Mouse (Mus musculus): ENCODE measurements around the gene Zc3hc1. TPM values are rescaled to one million over a fixed set of nuclear protein-coding genes. Genes with fewer than 3 reads are reported as not detected.

Gene Zc3hc1
- polyA plus RNA-seq, 1 experiment from 2014 or later: 84.6 TPM

- H3K27ac ChIP-seq (replicated peaks): no peak overlapping the region
- no peaks in the 10 kb centered on the region for H3K27me3 ChIP-seq (replicated peaks; ENCODE audit: low read depth, poor library complexity, severe bottlenecking)
- DNase-seq (ENCODE audit: low spot score): no peak
- no peak overlapping the region for H3K4me3 ChIP-seq
- WGBS: 78% methylated on average over 12 of the region's 12 CpGs
- no peaks in the 10 kb centered on the region for H3K4me1 ChIP-seq
- H3K36me3 ChIP-seq (replicated peaks): peaks cover 25% of the 10 kb centered on the region
- no peaks in the 10 kb centered on the region for H3K9me3 ChIP-seq
These were observed 30.9 kb downstream of the Zc3hc1 start for GRCm38 (mm10) chr6:30359762-30360509.

- Histone ChIP-seq H3K27ac (replicated peaks) (no peak overlapping the region), H3K4me3 (no peak overlapping the region), H3K27me3 (replicated peaks; ENCODE audit: low read depth, poor library complexity, severe bottlenecking) (no peaks in the 10 kb centered on the region), H3K36me3 (replicated peaks) (peaks cover 4% of the 10 kb centered on the region), H3K4me1 (peaks cover 13% of the 10 kb centered on the region), H3K9me3 (no peaks in the 10 kb centered on the region)
- WGBS: 20% methylated on average over 9 of the region's 9 CpGs
- DNase-seq (ENCODE audit: low spot score): peak; percentile 82
These were observed 33.2 kb downstream of the Zc3hc1 start for GRCm38 (mm10) chr6:30357561-30358177.

GRCm38 (mm10) chr6:30356680-30357079 lies 34.1 kb downstream of the Zc3hc1 start:
- no peak overlapping the region for H3K4me3 ChIP-seq
- WGBS: 88% methylated on average over 12 of the region's 12 CpGs
- H3K27ac ChIP-seq (replicated peaks): no peak overlapping the region
- DNase-seq (ENCODE audit: low spot score): no peak
- no peaks in the 10 kb centered on the region for H3K27me3 ChIP-seq (replicated peaks; ENCODE audit: low read depth, poor library complexity, severe bottlenecking)
- H3K36me3 ChIP-seq (replicated peaks): peaks cover under 1% of the 10 kb centered on the region
- peaks cover 16% of the 10 kb centered on the region for H3K4me1 ChIP-seq
- H3K9me3 ChIP-seq: no peaks in the 10 kb centered on the region

GRCm38 (mm10) chr6:30356161-30356560 lies 34.7 kb downstream of the Zc3hc1 start:
- whole genome bisulfite sequencing: 88% methylated on average over 5 of the region's 5 CpGs
- H3K27me3 ChIP-seq (replicated peaks; ENCODE audit: low read depth, poor library complexity, severe bottlenecking): no peaks in the 10 kb centered on the region

GRCm38 (mm10) chr6:30355701-30356100 lies 35.1 kb downstream of the Zc3hc1 start:
- Histone ChIP-seq H3K27me3 (replicated peaks; ENCODE audit: low read depth, poor library complexity, severe bottlenecking) (no peaks in the 10 kb centered on the region), H3K4me3 (no peak overlapping the region), H3K4me1 (peaks cover 16% of the 10 kb centered on the region), H3K9me3 (no peaks in the 10 kb centered on the region), H3K36me3 (replicated peaks) (no peaks in the 10 kb centered on the region), H3K27ac (replicated peaks) (no peak overlapping the region)
- DNase-seq (ENCODE audit: low spot score): no peak
- WGBS: 82% methylated on average over 8 of the region's 8 CpGs

More at GRCm38 (mm10) chr6:30356161-30356560, 34.7 kb downstream of the Zc3hc1 start:
- Histone ChIP-seq H3K4me1 (peaks cover 16% of the 10 kb centered on the region), H3K4me3 (no peak overlapping the region), H3K9me3 (no peaks in the 10 kb centered on the region), H3K27ac (replicated peaks) (no peak overlapping the region), H3K36me3 (replicated peaks) (no peaks in the 10 kb centered on the region)
- no peak for DNase-seq (ENCODE audit: low spot score)

- peaks cover 16% of the 10 kb centered on the region for H3K4me1 ChIP-seq
- no peaks in the 10 kb centered on the region for H3K9me3 ChIP-seq
- no peak overlapping the region for H3K27ac ChIP-seq (replicated peaks)
- H3K4me3 ChIP-seq: no peak overlapping the region
- H3K36me3 ChIP-seq (replicated peaks): no peaks in the 10 kb centered on the region
- WGBS: 55% methylated on average over 5 of the region's 5 CpGs
- DNase-seq (ENCODE audit: low spot score): no peak
- no peaks in the 10 kb centered on the region for H3K27me3 ChIP-seq (replicated peaks; ENCODE audit: low read depth, poor library complexity, severe bottlenecking)
These were observed 36.1 kb downstream of the Zc3hc1 start for GRCm38 (mm10) chr6:30354760-30355159.

- WGBS: 71% methylated on average over 8 of the region's 8 CpGs
These were observed 37.2 kb downstream of the Zc3hc1 start for GRCm38 (mm10) chr6:30353661-30354060.

GRCm38 (mm10) chr6:30352762-30353161 lies 38.1 kb downstream of the Zc3hc1 start:
- Histone ChIP-seq H3K4me3 (no peak overlapping the region), H3K27me3 (replicated peaks; ENCODE audit: low read depth, poor library complexity, severe bottlenecking) (no peaks in the 10 kb centered on the region), H3K36me3 (replicated peaks) (no peaks in the 10 kb centered on the region), H3K27ac (replicated peaks) (no peak overlapping the region), H3K9me3 (no peaks in the 10 kb centered on the region), H3K4me1 (peaks cover 16% of the 10 kb centered on the region)
- 46% methylated on average over 8 of the region's 8 CpGs for WGBS
- DNase-seq (ENCODE audit: low spot score): no peak

More at GRCm38 (mm10) chr6:30353661-30354060, 37.2 kb downstream of the Zc3hc1 start:
- Histone ChIP-seq H3K4me3 (no peak overlapping the region), H3K36me3 (replicated peaks) (no peaks in the 10 kb centered on the region), H3K27me3 (replicated peaks; ENCODE audit: low read depth, poor library complexity, severe bottlenecking) (no peaks in the 10 kb centered on the region), H3K27ac (replicated peaks) (no peak overlapping the region; the same call in 1 of the 2 replicates), H3K9me3 (no peaks in the 10 kb centered on the region), H3K4me1 (peaks cover 16% of the 10 kb centered on the region)
- no peak for DNase-seq (ENCODE audit: low spot score)

GRCm38 (mm10) chr6:30351290-30351689 lies 39.5 kb downstream of the Zc3hc1 start:
- H3K27me3 ChIP-seq (replicated peaks; ENCODE audit: low read depth, poor library complexity, severe bottlenecking): no peaks in the 10 kb centered on the region
- H3K36me3 ChIP-seq (replicated peaks): no peaks in the 10 kb centered on the region
- DNase-seq (ENCODE audit: low spot score): no peak
- H3K4me1 ChIP-seq: peaks cover 16% of the 10 kb centered on the region
- H3K27ac ChIP-seq (replicated peaks): no peak overlapping the region
- no peaks in the 10 kb centered on the region for H3K9me3 ChIP-seq
- no peak overlapping the region for H3K4me3 ChIP-seq
- 83% methylated on average over 9 of the region's 9 CpGs for WGBS

- no peaks in the 10 kb centered on the region for H3K9me3 ChIP-seq
- whole genome bisulfite sequencing: 89% methylated on average over 4 of the region's 4 CpGs
- no peaks in the 10 kb centered on the region for H3K36me3 ChIP-seq (replicated peaks)
- no peaks in the 10 kb centered on the region for H3K27me3 ChIP-seq (replicated peaks; ENCODE audit: low read depth, poor library complexity, severe bottlenecking)
- no peak for DNase-seq (ENCODE audit: low spot score)
- no peak overlapping the region for H3K4me3 ChIP-seq
- no peaks in the 10 kb centered on the region for H3K4me1 ChIP-seq
- H3K27ac ChIP-seq (replicated peaks): no peak overlapping the region; the same call in 1 of the 2 replicates
These were observed 43.5 kb downstream of the Zc3hc1 start for GRCm38 (mm10) chr6:30347288-30347801.

GRCm38 (mm10) chr6:30346737-30347136 lies 44.1 kb downstream of the Zc3hc1 start:
- Histone ChIP-seq H3K4me3 (no peak overlapping the region), H3K27ac (replicated peaks) (no peak overlapping the region), H3K27me3 (replicated peaks; ENCODE audit: low read depth, poor library complexity, severe bottlenecking) (no peaks in the 10 kb centered on the region), H3K9me3 (no peaks in the 10 kb centered on the region), H3K4me1 (no peaks in the 10 kb centered on the region), H3K36me3 (replicated peaks) (no peaks in the 10 kb centered on the region)
- no peak for DNase-seq (ENCODE audit: low spot score)
- 82% methylated on average over 6 of the region's 6 CpGs for WGBS

GRCm38 (mm10) chr6:30344032-30344431 lies 46.8 kb downstream of the Zc3hc1 start:
- no peak overlapping the region for H3K4me3 ChIP-seq
- H3K27ac ChIP-seq (replicated peaks): no peak overlapping the region
- WGBS: 83% methylated on average over 6 of the region's 6 CpGs
- DNase-seq (ENCODE audit: low spot score): no peak
- H3K27me3 ChIP-seq (replicated peaks; ENCODE audit: low read depth, poor library complexity, severe bottlenecking): no peaks in the 10 kb centered on the region
- no peaks in the 10 kb centered on the region for H3K4me1 ChIP-seq
- H3K9me3 ChIP-seq: no peaks in the 10 kb centered on the region
- H3K36me3 ChIP-seq (replicated peaks): no peaks in the 10 kb centered on the region
